Mouse (Mus musculus): Measurements from ENCODE around the gene Bcl2.

Gene Bcl2

GRCm38 (mm10) chr1:106513890-106514643 is 200.0 kb downstream of the Bcl2 start:
- no peak for DNase-seq (ENCODE audit: low spot score in 2 of 2)

GRCm38 (mm10) chr1:106513481-106513880 is 200.6 kb downstream of the Bcl2 start:
- DNase-seq (ENCODE audit: low spot score in 2 of 2): no peak

GRCm38 (mm10) chr1:106511593-106511992 is 202.5 kb downstream of the Bcl2 start:
- peak; percentile 39 to 62 for DNase-seq (ENCODE audit: low spot score in 2 of 2)

GRCm38 (mm10) chr1:106507556-106507955 is 206.5 kb downstream of the Bcl2 start:
- no peak for DNase-seq (ENCODE audit: low spot score in 2 of 2)

GRCm38 (mm10) chr1:106503910-106504309 is 210.2 kb downstream of the Bcl2 start:
- DNase-seq (ENCODE audit: low spot score in 2 of 2): no peak

- DNase-seq (ENCODE audit: low spot score in 2 of 2): no peak
Observed at GRCm38 (mm10) chr1:106503407-106503806, 210.7 kb downstream of the Bcl2 start.

- no peak for DNase-seq (ENCODE audit: low spot score in 2 of 2)
Observed at GRCm38 (mm10) chr1:106497999-106498398, 216.1 kb downstream of the Bcl2 start.
